Mouse (Mus musculus) CD4-positive, CD25-positive, alpha-beta regulatory T cell, adult 9 weeks (primary cell): ENCODE results near the gene 2210017I01Rik. TPM values are rescaled to one million over a fixed set of nuclear protein-coding genes. Genes with fewer than 3 reads are reported as not detected.

ENCODE experiments used
- polyA plus RNA-seq: library from polyadenylated mRNA; unstranded; fragments of 100-300 nt; shearing (Covaris generic); gene quantifications from one replicate; pipeline ENCODE4 v1.2.1, GENCODE M21; 2017

2210017I01Rik gene
- polyA plus RNA-seq: not detected

GRCm38 (mm10) chr3:92607392-92607791 lies at the start of gene 2210017I01Rik:
Gene 2210017I01Rik, minus strand, starts transcription at chr3:92607492.

GRCm38 (mm10) chr3:92656826-92657225 lies 49.5 kb upstream of the 2210017I01Rik start, which contains the start of gene Lce1b:
Gene Lce1b, minus strand, starts transcription at chr3:92656926.

GRCm38 (mm10) chr3:92648207-92648606 lies 40.9 kb upstream of the 2210017I01Rik start, which contains the start of gene Lce1a1:
Gene Lce1a1, minus strand, starts transcription at chr3:92648307.

DNA sequence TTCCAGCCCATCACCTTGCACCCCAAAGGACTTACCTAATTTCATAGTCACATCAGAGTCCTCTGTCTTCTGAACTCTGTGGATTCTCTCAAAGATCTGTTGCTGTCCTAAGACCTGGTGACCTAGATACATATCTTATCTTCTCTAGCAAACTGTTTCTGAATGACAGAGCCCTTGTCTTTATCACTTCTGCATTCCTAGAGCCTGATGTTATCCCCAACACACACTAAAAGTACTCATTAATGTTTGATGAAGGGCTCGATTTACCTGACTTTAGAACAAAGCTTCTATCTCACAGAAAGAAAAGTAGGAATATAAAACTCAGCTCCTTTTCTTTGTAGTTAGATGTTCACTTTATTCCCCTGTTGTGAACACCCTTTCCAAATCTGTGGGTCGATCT lies 14.3 kb upstream of the 2210017I01Rik start, which contains the start of gene Lce6a:
Lce6a (minus strand) TSS at position 101 of the 400 bp plus-strand sequence.

DNA sequence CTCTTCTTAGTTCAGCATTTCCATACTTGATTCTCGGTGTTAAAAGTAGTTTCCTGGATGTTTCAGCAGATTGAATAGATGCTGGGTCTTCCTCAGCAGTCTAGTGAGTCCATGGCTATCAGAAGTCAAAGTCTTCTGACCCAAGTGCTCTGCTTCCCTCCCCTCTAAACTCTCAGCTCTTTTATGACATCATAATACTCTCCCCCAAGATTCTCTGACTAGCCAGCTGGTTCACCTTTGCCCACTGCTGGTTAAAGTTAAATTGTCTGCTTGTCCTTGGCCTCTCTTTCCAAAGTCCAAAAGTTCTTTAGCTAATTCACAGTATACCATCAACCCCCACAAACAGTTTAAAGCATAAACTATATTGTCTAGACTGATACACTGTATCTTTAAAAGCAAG lies 18.4 kb downstream of the 2210017I01Rik start, which contains the start of gene Smcp:
Smcp (minus strand) TSS at position 140 of the 400 bp plus-strand sequence.

DNA sequence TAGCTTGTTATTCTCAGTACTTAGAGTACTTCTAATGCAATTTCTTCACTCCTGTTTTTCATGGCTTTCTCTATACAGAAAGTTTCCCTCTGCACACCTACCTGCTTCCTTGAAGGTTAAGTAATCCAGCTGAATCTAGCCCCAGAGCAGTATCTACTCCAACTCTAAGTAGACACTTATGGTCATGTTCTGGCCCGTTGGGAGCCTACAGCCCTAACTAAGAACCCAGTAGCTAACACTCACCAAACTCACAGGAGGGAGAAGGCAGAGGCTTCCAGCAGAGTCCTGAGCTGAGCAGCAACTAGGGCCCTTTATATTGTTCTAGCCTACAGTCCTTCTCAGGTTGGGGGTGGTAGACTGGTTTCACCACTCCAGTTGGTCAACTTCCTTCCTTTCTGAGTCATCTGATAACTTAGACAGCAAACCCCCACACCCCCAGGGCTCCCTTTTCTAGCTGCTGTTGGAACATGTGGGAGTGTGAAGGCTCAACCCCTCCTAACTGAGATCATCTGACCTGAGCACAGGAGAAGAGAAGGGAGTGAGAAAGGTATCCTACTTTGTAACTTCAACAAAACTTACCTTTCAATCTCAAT lies 33.7 kb downstream of the 2210017I01Rik start, which contains the start of gene Ivl:
Ivl (minus strand) TSS at position 287 of the 593 bp plus-strand sequence.

Other genes starting within 250 kb of the 2210017I01Rik start
- not detected for gene Sprr2f, start 242.3 kb downstream of the 2210017I01Rik start, polyA plus RNA-seq
- not detected for gene Sprr2h, start 221.8 kb downstream of the 2210017I01Rik start, polyA plus RNA-seq
- not detected for gene Sprr2i, start 199.5 kb downstream of the 2210017I01Rik start, polyA plus RNA-seq
- gene Sprr2j-ps, start 189.4 kb downstream of the 2210017I01Rik start, polyA plus RNA-seq: not detected
- gene Gm9774, start 178.1 kb downstream of the 2210017I01Rik start, polyA plus RNA-seq: 25.1 TPM
- gene Sprr2k, start 174.9 kb downstream of the 2210017I01Rik start, polyA plus RNA-seq: not detected
- gene Sprr1b, start 168.7 kb downstream of the 2210017I01Rik start, polyA plus RNA-seq: not detected
- not detected for gene Sprr3, start 148.8 kb downstream of the 2210017I01Rik start, polyA plus RNA-seq
- gene Sprr1a, start 121.6 kb downstream of the 2210017I01Rik start, polyA plus RNA-seq: not detected
- not detected for gene Sprr4, start 107.0 kb downstream of the 2210017I01Rik start, polyA plus RNA-seq
- gene 2310046K23Rik, start 73.0 kb downstream of the 2210017I01Rik start, polyA plus RNA-seq: not detected
- not detected for gene Ivl, start 33.8 kb downstream of the 2210017I01Rik start, polyA plus RNA-seq
- gene Smcp, start 18.5 kb downstream of the 2210017I01Rik start, polyA plus RNA-seq: not detected
- not detected for gene Lce6a, start 14.2 kb upstream of the 2210017I01Rik start, polyA plus RNA-seq
- gene Lce1a1, start 40.8 kb upstream of the 2210017I01Rik start, polyA plus RNA-seq: not detected
- gene Lce1b, start 49.4 kb upstream of the 2210017I01Rik start, polyA plus RNA-seq: not detected
- not detected for gene Lce1a2, start 62.8 kb upstream of the 2210017I01Rik start, polyA plus RNA-seq
- gene Lce1c, start 71.8 kb upstream of the 2210017I01Rik start, polyA plus RNA-seq: not detected
- gene Lce1d, start 79.7 kb upstream of the 2210017I01Rik start, polyA plus RNA-seq: not detected
- not detected for gene Lce1e, start 101.6 kb upstream of the 2210017I01Rik start, polyA plus RNA-seq
- not detected for gene Lce1f, start 112.9 kb upstream of the 2210017I01Rik start, polyA plus RNA-seq
- gene Gm38119, start 131.6 kb upstream of the 2210017I01Rik start, polyA plus RNA-seq: not detected
- not detected for gene Lce1g, start 144.8 kb upstream of the 2210017I01Rik start, polyA plus RNA-seq
- not detected for gene Lce1h, start 157.6 kb upstream of the 2210017I01Rik start, polyA plus RNA-seq
- gene Lce1i, start 171.4 kb upstream of the 2210017I01Rik start, polyA plus RNA-seq: not detected
- not detected for gene Lce1j, start 183.0 kb upstream of the 2210017I01Rik start, polyA plus RNA-seq
- gene Lce1k, start 200.4 kb upstream of the 2210017I01Rik start, polyA plus RNA-seq: not detected
- gene Kprp, start 219.8 kb upstream of the 2210017I01Rik start, polyA plus RNA-seq: not detected
- not detected for gene Lce1l, start 243.8 kb upstream of the 2210017I01Rik start, polyA plus RNA-seq